ENCODE assay signal across 12 mouse cellular contexts in the genomic region with DNA sequence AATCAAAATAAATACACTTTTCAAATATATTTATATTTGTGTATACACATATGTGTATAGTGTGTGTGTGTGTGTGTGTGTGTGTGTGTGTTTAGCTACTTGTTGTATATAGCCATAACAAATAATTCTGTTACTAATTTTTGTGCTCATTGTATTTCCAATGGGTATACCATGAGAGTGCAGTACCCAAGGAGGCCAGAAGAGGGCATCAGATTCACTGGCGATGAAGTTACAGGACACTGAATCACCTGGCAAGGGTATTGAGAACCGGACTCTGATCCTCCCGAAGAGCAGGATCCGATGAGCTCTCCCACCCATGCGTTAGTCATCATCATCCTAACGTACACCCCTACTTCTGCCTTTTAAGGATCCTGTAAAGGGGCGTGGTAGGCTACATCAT.
DNase-seq lines count a peak whose midpoint lies in the region; ATAC-seq and TF ChIP-seq lines count a peak whose summit lies in the region.
"Had no signal": no experiment of that assay in that cellular context is flagged by ENCODE, and none has a peak within 500 bp of the region (broad histone marks: within the 10 kb centered on the region; RNA-seq: fewer than 3 reads in every experiment).

No protein-coding gene starts in this region.

- 75% methylated on average over 7 of the region's 7 CpGs for WGBS in forebrain, embryonic 11.5 days

- H3K4me1 ChIP-seq in E14TG2a.4 (replicated peaks; ENCODE audit: low read depth, low read length) = peaks cover 6% of the 10 kb centered on the region; the same call in 1 of the 2 replicates
- no peaks in the 10 kb centered on the region for H3K4me1 ChIP-seq in forebrain, embryonic 11.5 days (replicated peaks; ENCODE audit: control insufficient read depth, insufficient read depth, low read length)
- H3K4me1 ChIP-seq: midbrain, embryonic 12.5 days; neural tube, embryonic 13.5 days had no signal

- no peak overlapping the region for H3K4me3 ChIP-seq in layer of hippocampus, adult 2 months
- no peak overlapping the region for H3K4me3 ChIP-seq in E14TG2a.4 (replicated peaks; ENCODE audit: low read length)
- no peak overlapping the region for H3K4me3 ChIP-seq in forebrain, embryonic 11.5 days (ENCODE audit: low read depth, low read length)
- H3K4me3 ChIP-seq: erythroblast, embryonic 14.5 days; midbrain, embryonic 12.5 days; neural tube, embryonic 13.5 days had no signal

- peak; percentile 59 for TF ChIP-seq CTCF in layer of hippocampus, adult 2 months (conservative IDR thresholded peaks at IDR 0.05)
- TF ChIP-seq CTCF in E14TG2a.4 (conservative IDR thresholded peaks at IDR 0.05; ENCODE audit: low read length) = peak; percentile 58

- H3K36me3 ChIP-seq in E14TG2a.4 (ENCODE audit: insufficient read depth, low read length) = no peaks in the 10 kb centered on the region
- H3K36me3 ChIP-seq in forebrain, embryonic 11.5 days (ENCODE audit: control insufficient read depth, insufficient read depth, low read length) = no peaks in the 10 kb centered on the region
- H3K36me3 ChIP-seq: midbrain, embryonic 12.5 days; neural tube, embryonic 13.5 days had no signal

- H3K27me3 ChIP-seq in E14TG2a.4 (ENCODE audit: insufficient read depth, low read length) = peaks cover 41% of the 10 kb centered on the region
- no peaks in the 10 kb centered on the region for H3K27me3 ChIP-seq in forebrain, embryonic 11.5 days (ENCODE audit: control insufficient read depth, insufficient read depth, low read length)
- H3K27me3 ChIP-seq: neural tube, embryonic 13.5 days had no signal

- H3K9ac ChIP-seq in forebrain, embryonic 11.5 days (ENCODE audit: low read length) = no peak overlapping the region
- H3K9ac ChIP-seq: midbrain, embryonic 12.5 days; neural tube, embryonic 13.5 days had no signal

- H3K9me3 ChIP-seq in E14TG2a.4 (ENCODE audit: low read length) = peaks cover 17% of the 10 kb centered on the region
- H3K9me3 ChIP-seq in forebrain, embryonic 11.5 days (ENCODE audit: control insufficient read depth, low read length) = no peaks in the 10 kb centered on the region; the same call in 1 of the 2 replicates
- H3K9me3 ChIP-seq: midbrain, embryonic 12.5 days had no signal

- H3K4me2 ChIP-seq in forebrain, embryonic 11.5 days (ENCODE audit: low read depth, low read length, severe bottlenecking) = no peak overlapping the region
- H3K4me2 ChIP-seq: midbrain, embryonic 12.5 days; neural tube, embryonic 13.5 days had no signal

- no peak for DNase-seq in layer of hippocampus, adult 2 months (ENCODE audit: low spot score in 2 of 2)
- DNase-seq in layer of hippocampus, postnatal 14 days (ENCODE audit: low spot score in 2 of 2) = no peak
- DNase-seq in 416B (ENCODE audit: low read depth) = peak; percentile 1
- DNase-seq in c-Kit-positive CD71-positive TER-119-positive erythroid progenitor cells, embryonic 14.5 days (ENCODE audit: low spot score) = peak; percentile 20
- no peak for DNase-seq in forebrain, embryonic 11.5 days (ENCODE audit: low spot score)
- DNase-seq: lung, adult 2 months; right cerebral cortex, postnatal 14 days had no signal

- ATAC-seq in megakaryocyte-erythroid progenitor cell, adult 5-6 weeks (replicated peaks; ENCODE audit: low FRiP score, low TSS enrichment, poor library complexity, severe bottlenecking) = no peak
- no peak for ATAC-seq in forebrain, embryonic 11.5 days (replicated peaks; ENCODE audit: low FRiP score)

- no peak overlapping the region for H3K27ac ChIP-seq in layer of hippocampus, adult 2 months
- no peak overlapping the region for H3K27ac ChIP-seq in forebrain, embryonic 11.5 days (ENCODE audit: low read depth, low read length)
- H3K27ac ChIP-seq: midbrain, embryonic 12.5 days; neural tube, embryonic 13.5 days had no signal

Comparison
In these comparisons a context has a peak if more than half of its experiments do, and no peak if none do; other contexts are left out.
1. DNase-seq: peak in 416B (single experiment) and c-Kit-positive CD71-positive TER-119-positive erythroid progenitor cells, embryonic 14.5 days (single experiment); none in layer of hippocampus, adult 2 months (0 of 2), layer of hippocampus, postnatal 14 days (0 of 2) and forebrain, embryonic 11.5 days (single experiment).